Mouse (Mus musculus) fibroblast of lung, adult 2 months (primary cell): Measurements from ENCODE around the gene Cbx1.
A peak's percentile ranks its signal among the peaks of the same experiment; 100 is the strongest.

Experiments
- DNase-seq: peaks from one replicate; pipeline ENCODE4 v3.0.0-alpha.2; 2011; ENCODE audit warnings: low read depth

Gene Cbx1

DNA sequence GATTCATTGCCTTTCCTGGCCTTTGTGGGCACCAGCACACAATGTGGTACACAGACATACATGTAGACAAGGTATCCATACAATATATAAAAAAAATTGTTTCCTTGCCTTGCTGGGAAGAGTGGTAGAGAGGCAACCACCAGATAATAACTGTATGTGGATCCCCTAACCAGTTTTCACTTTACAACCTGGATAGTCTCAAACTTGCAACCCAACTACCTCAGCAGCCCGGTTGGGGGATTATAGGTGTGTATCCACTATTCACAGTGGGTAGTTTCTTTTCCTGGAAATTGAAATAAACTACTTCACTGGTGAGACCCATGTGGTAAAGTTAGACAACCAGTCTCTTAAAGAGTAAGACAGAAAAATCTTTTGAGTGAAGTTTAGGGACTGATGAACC is 27.6 kb downstream of the Cbx1 start:
- DNase-seq = no peak

DNA sequence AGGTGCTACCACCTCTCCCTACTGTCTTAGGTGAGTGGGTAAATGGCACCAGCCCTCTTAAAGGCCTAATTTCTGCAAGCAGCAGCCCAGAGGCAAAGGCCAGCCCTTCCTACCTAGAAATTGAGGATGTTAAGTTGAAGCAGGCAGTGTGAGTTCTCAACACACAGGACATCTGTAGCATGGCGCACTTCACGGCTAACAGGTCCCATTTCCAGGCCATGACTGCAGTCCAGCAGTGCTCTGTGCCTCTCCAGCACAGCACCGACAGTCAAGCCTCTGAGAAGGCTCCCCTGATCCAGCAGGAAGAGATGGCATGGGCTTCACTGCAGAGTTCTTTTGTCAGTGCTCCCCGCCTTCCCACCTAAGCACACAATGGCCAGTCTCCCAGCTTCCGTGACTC is 28.1 kb downstream of the Cbx1 start:
- no peak for DNase-seq

DNA sequence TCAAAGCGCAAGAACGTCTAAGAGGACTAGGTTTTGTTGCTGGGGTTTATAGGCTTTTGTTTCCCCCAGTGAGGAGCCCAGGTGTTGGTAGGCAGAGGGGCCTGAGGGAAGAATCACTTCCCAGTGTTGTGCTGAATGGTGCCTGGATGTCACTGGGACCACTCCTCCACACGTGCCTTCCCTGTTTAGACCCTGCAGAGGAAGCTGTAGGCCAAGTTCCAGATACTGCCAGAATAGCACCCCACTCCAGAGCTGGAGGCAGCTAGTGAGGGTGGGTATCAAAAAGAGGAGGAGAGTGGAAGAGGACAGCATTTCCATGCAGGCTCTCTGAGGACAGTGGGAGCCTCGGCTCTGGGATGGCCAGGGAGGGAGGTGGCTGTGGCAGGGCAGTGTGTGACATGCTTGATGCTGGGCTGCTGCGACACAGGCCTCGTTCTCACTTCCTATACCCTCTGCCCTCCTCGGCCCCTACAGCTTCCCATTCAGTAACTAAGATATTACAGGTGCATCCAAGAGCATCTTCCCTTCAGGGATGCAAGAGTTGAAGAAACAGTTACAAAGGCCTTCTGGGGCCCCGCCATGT is 29.3 kb downstream of the Cbx1 start:
- DNase-seq = no peak

DNA sequence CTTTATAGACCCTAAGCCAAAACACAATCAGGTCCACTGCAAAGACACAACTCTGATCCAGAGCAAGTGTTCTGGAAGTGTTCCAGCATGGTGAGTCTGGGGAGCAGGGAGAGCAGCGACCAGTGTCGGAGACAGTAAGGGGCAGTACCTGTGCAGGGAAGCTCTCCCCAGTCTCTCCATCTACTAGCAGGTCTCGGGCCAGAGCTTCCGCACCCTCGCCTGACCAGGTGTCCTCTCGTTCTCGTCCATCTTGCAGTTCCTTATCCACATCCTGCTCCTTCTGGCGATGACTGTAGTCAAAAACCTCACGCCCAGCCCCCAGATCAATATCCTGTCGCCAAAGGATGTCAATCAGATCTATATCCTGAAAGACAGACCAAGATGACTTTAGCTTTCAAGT is 33.0 kb downstream of the Cbx1 start:
- no peak for DNase-seq

DNA sequence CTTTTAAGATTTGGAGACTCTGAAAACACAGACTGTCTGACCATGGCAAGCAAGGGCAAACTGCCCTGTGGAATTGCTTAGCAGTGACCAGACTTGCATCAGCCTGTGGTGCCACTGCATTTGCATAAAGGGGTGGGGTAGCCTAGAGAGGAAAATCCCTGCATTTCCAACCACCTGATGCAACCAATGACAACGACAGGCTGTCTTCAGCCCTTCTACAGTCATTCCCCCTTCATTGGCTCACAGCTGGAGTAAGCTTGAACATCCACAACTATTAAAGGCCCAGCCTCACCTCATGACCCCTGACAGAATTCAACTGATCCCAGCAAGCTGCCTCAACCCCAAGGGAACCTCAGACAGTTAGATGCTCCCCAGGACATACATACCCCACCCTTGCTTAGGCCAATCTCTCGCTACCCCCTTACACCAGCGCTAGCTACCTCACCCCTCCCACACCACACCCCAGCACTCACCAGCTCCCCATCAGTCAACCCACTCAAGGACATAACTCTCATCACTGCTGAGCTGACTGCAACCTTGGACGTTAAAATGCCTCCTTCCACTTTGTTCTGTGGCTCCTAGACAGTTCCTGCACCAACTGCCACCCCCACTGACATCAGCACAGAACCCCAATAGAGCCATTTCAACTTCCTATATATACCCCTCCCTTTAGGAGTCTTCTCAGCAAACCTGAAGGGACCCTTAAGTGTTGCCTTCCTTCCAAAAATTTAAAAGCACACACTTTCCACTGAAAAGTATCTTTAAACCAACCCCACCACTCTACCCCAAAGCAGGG is 33.9 kb downstream of the Cbx1 start:
- peak; percentile 82 for DNase-seq

DNA sequence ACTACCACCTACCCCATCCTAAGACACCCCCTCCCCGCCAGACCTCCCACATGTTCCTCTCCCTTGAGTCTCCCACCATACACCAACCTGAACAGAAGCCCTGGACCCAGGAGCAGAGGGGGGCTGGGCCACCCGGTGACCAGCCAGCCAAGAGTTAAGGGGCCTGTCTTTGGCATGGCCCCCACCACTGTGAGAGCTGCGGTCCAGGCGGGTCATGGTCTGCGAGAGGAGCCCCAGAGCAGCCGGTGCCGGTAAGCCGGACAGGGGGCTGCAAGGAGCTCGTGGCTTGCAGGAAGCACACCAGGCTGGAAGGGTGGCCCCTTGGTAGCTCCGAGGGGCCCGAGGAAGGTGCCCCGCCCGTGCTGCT is 34.5 kb downstream of the Cbx1 start:
- no peak for DNase-seq

DNA sequence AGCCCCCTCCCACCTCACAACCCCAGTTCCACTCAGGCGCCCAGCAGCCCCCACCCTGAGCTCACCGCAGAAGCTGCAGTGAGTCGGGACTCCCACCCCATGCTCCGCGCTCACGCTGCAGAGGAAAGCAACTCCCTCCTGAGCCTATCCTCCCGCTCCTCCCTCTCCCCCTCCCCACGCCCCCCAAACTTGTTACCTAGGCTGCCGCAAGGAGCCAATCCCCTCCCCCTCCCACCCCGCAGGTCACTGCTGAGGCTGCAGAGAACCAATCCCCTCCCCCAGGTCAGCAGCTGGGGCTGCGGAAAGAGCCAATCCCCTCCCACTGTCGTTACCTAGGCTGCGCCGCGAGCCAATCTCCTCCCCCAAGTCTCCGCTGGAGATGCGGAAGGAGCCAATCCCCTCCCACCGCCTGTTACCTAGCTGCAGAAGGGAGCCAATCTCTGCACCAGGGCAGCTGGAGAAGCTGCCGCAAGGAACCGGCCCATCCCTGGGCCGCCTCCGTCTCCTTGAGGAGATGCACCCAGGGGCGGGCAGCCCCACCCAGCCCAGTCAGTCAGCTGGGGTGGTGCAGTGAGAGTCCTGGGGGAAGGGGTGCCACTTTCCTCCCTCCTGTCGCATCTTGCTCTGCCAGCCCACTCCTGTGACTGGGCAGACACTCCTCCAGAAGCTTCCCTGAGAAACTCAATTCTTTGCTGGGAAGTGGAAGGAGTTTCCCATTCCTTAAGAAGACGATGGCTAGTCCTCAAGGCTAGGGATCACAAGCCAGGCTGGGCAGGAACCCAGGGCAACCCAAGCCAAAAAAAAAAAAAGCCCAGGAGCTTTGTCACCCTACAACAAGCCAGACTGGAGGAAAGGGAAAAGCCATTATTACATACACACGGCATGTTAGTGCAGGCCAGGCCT is 35.2 kb downstream of the Cbx1 start:
- DNase-seq = peak; percentile 91

DNA sequence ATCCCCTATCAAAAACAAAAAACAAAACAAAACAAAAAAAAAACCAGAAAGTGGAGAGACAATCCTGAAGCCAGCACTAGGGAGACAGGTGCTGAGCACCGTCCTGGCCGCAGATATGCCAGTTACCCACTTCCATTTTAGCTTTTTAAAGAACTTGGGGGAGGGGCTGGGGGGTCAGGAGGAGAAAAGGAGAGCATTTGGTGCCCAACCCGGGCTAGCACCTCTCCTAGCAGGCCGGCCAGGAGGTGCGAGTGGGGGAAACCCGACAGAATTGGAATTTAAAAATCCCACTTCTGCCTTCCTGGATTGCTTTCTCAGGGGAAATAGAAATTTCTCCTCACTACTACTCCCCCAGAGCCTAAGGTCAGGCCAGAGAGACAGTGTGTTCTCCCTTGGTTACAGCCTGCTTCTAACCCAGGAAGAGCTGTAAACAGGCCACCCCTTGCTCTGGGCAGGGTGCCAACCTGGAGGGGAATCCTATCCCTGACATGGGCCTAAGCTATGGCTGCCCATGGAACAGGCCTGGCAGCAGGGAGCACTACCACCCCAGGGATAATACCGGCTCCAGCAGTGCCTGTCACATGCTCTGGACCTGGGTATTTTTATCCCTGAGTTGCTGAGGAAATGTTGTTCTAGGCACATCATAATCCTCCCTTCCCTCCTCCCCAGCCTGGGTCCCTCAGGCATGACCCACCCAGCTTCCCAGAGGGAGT is 36.0 kb downstream of the Cbx1 start:
- no peak for DNase-seq

DNA sequence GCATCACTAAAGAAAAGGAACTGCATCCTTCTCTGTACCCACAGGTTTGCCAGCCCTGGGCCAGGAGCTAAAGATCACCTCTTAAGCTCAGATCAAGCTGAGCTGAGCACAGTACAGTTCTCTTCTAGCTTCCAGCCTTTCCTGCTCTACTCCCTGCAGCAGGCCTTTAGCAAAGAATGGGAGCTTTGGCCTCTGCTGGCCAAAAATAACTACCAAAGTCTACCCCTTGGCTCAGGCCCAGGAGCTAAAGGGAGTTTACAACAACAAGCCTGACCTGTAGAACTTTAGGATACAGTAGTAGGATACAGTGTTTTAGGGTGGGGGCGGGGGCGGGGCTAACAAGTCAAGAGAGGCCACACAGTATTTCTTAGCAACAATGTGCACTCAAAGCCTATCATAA is 37.6 kb downstream of the Cbx1 start:
- no peak for DNase-seq

DNA sequence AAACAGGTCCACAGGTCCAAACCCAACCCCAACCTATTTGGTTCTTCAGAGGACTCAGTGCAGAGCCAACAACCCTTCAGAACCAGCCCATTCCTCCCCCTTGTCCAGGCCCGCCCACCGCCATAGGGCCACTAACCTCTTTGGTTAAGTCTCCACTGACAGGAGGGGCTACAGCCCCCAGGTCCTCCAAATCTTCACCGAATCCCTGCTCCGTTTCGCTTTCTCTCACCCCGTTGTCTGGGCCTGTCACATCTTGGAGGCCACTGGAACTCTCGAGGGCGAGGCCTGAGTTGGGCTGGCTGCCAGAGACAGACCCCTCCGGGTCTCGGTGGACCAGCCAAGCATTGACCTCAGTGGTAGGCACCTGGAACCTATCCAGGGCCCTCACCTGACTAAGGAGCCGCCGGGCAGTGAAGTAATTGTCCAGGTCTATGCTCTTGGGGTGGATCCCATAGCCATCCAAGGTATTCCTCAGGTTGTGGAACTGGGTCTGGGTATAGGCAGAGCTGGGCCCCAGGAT is 38.2 kb downstream of the Cbx1 start:
- DNase-seq = no peak

DNA sequence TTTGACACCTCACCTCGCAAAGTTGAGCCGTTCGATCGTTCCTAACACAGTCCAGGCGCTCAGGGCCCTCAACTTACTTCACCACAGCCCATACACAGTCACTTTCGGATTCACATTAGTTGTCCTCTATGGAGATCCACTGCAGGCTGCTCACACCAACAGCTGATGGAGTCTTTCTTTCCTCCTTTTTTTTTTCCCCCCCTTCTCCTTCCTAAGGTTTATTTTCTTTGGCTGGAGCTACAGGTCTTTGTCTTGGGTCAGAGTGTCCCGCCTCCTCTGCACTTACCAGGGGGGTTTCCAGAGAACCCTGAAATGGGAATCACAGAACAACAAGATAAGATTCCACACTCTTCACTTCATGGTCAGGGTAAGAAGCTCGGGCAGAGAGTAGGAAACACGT is 39.0 kb downstream of the Cbx1 start:
- DNase-seq = no peak

DNA sequence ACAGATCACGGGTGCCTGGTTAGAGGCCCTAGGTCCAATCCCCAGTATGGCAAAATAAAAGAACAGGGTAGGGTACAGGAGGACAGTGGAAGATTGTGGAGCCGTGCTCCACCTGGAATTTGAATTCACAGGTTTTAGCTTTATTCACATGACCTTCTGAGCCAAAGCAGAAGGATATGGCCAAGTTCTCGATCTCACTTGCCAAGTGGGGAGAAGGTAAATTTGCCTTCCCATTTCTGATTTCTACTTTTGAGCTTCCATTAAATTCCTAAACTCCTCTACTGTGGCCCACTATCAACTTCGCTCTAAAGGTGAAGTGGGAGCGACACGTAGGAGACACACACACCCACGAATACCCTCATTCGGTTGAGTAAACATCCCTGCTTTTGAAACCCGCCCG is 40.0 kb downstream of the Cbx1 start:
- no peak for DNase-seq

DNA sequence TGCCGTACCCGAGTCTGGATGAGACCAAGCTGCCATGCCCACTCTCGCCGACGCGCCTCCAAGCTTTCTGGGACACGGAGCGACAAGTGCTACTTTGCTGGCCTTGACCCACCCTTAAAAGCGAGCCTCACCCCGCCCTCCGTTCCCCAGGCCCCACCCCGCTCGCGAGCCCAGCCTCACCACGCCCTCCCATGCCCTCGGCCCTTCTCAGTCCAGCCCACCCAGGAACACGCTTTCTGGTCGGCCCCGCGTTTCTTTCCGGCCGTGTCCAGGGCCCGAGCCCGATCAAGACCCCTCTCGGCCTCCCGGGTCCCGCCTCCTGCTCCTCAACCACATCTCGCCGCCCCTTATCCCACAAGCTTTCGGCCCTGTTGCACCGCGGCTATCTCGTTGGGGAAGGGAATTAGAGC is 40.5 kb downstream of the Cbx1 start:
- DNase-seq = no peak

DNA sequence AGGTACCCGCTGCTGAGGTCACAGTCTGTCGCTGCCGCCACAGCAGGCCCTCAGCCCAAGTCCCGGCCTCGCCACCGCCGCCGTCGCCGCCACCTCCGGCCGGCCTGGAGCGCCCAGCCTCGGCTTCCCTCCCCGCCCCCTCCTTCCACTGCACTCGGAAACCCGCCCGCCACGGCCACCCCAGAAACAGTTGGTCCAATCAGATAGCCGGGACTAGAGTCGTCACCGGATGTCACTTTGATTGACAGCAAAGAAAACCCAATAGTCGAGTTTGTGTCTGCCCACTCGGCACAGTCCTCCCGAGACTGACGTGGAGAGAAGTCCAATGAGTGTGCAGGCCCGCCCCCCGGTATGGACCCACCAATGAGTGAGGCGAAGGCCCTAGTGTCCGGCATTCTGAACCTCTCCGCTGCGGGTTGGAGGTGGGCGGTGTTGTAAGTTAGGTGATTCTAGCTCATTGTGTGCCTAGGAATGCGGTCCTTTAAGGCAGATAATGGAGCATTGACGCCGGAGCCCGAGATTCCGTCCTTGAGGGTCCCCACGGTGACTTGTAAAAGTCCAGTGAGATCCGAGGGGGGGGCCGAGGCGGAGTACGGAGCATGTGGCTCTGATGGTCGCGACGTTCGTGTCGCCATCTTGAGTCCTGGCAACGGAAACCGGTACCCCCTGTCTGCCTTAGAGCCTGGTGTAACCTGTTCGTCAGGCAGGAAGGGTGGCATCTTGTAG is 41.0 kb downstream of the Cbx1 start, which contains the start of gene Nfe2l1:
TSS of gene Nfe2l1 (minus strand) at position 156 of the 726 bp plus-strand sequence.
- peak; percentile 97 for DNase-seq

DNA sequence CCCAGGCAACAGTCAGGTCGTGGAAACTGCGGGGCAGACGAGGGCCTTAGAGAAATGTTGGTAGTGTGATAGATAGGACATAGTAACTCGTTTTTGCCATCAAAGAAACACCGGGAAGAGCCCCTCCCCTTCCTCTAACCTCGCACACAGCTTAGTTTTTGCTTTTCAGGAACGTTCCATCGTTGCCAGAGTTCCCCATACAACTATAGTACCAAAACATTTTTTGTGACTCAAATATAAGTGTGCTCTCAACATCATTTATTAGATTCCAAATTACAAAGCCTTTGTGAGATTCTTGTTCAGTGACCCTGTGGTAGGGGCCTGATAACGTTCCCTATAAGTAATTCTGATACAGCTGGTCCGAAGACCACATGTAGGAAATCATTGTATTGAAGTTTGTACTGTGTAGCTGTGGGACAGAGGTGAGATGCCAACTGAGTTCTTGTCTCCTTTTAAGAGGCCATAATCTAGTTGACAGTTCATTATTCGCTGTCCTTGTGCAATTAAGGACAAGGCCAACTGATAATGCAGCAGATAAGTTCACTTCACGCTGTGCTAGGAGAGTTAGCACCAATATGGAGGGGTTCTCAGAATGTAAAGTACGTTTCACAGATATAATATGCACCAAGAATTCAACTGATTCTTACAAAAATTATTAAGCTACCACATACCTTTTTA is 41.8 kb downstream of the Cbx1 start:
- DNase-seq = no peak

DNA sequence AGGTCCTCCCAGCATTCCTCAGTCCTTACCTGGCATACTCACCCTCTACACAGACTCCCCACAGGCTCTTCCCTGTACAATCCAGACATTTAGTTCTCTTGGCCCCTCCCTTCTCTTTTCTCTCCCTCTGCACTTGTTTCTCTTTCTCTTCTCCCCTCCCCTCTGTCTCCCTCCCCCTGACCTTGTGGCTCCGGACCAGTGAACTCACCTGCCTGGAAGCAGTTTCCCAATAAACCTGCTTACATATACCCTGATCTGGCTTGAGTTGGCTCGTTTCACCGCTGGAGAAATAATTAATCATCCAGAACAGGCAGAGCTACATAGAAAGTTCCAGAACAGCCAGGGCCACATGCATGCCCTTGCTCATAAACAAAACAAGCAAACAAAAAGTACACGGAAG is 42.6 kb downstream of the Cbx1 start:
- DNase-seq = no peak

DNA sequence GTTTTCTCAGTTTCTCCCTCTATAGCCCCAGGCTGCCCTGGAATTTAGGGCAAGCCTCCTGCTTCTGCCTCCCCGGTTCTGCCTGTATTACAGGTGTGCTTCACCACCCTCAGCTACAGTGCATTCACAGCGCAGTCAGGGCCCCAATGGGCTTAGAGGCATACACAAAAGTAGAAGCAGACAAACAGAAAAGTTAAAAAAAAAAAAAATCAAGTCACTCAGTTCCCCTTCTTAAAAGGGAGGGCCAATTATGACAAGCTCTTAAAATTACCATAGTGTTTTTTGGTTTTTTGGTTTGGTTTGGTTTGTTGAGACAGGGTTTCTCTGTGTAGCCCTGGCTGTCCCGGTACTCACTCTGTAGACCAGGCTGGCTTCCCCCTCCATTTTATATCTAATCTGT is 43.6 kb downstream of the Cbx1 start:
- DNase-seq = no peak

DNA sequence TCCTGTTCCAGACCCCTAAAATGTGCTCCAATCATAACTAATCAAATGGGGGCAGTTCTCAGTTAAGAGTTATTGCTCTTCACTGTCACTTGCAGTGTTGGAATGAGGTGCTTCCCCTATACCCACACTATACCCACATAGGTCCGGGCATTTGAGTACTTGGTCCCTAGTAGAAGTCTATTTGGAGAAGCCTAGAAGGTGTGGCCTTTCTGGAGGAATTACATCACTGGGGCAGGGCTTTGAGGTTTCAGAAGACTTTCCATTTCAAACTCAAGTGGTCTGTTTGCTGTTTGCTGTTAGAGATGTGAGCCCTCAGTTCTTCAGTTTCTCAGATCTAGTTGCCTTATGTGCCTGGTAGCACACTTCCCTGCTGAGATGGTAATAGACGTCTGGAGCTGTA is 44.0 kb downstream of the Cbx1 start:
- DNase-seq = no peak

DNA sequence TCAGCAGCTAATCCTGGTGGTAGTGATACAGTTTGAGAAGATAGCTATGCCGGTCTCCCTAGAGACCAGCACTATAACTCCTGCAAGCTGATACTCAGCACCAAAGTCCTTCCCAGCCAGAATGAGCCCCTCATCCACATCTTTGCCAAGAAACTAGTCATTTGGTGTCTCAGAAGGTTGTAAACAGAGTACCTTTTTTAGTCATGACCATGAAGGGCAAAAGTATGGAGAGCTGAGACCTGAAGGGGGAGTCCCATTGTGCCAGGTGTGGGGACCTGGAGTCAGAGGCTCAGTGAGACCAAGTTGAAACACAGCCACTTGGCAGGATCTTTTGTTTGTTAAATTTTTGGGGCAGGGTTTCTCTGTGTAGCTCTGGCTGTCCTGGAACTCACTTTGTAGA is 45.2 kb downstream of the Cbx1 start:
- DNase-seq = no peak

DNA sequence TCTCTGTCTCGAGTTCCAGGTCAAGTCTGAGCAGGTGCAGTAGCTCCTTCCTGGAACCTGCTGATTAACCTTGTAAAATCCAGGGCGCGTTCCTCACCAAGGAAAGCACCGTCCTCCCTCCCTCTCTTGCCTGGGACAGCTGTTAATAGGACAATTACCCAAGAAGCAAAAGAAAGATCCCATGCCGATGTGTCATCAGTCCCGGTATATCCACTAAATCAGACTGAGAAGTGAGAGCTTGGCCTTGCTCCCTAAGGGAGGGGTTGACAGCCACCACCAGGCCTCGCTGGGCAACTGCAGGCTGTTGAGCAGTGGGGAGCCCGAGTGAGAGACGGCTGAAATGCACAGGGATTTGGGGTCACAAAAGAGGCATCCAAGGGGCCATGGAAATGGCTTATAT is 48.4 kb downstream of the Cbx1 start:
- no peak for DNase-seq

DNA sequence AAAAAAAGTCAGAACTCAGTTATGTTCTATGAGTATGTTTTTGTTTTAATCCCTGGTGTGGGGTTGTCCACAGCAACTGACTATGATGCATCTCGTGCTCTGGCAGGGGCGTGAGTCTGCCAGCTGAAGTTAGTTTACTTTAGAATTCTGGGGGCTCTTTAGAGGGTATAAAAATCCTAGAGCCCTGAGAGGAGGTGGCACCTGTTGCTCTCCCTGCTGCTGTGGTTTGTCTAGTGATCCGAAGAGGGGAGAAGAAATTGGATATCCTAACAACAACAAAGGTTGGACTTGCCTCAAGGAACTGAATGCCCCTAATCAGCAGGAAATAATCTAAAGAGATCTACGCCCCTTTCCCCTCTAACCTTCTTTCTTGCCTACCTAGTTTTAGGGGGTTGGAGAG is 49.4 kb downstream of the Cbx1 start:
- no peak for DNase-seq
